In genomic region chr8:85059879-85060616, GRCm38 (mm10) we compare ENCODE assay signal across 8 mouse cellular contexts. TPM values are rescaled to one million over a fixed set of nuclear protein-coding genes. Genes with fewer than 3 reads are reported as not detected.
A peak's percentile ranks its signal among the peaks of the same experiment; 100 is the strongest.
DNase-seq lines count a peak whose midpoint lies in the region; ATAC-seq and TF ChIP-seq lines count a peak whose summit lies in the region.

TSS of gene Fbxw9 (plus strand) at chr8:85060055.

- H3K4me1 ChIP-seq in E14TG2a.4 (replicated peaks; ENCODE audit: low read depth, low read length) = peaks cover 61% of the 10 kb centered on the region
- H3K4me1 ChIP-seq in forebrain, embryonic 13.5 days = peaks cover 23% of the 10 kb centered on the region
- H3K4me1 ChIP-seq in neural tube, embryonic 15.5 days = peaks cover 21% of the 10 kb centered on the region

- under 1% methylated on average over 52 of the region's 53 CpGs for WGBS in forebrain, embryonic 13.5 days
- 1% methylated on average over 53 of the region's 53 CpGs for WGBS in neural tube, embryonic 15.5 days

- H3K27ac ChIP-seq in forebrain, embryonic 13.5 days = no peak within 1 kb of the TSS
- H3K27ac ChIP-seq in neural tube, embryonic 15.5 days (replicated peaks) = peak within 1 kb of the TSS; percentile 78

- H3K9ac ChIP-seq in forebrain, embryonic 13.5 days = peak within 1 kb of the TSS; percentile 78
- H3K9ac ChIP-seq in neural tube, embryonic 15.5 days (replicated peaks) = peak within 1 kb of the TSS; percentile 81

- peak; percentile 95 for ATAC-seq in forebrain, embryonic 13.5 days
- ATAC-seq in neural tube, embryonic 15.5 days (ENCODE audit: low FRiP score) = peak; percentile 95

- H3K9me3 ChIP-seq in E14TG2a.4 (ENCODE audit: low read length) = no peaks in the 10 kb centered on the region
- no peaks in the 10 kb centered on the region for H3K9me3 ChIP-seq in forebrain, embryonic 13.5 days (replicated peaks)
- no peaks in the 10 kb centered on the region for H3K9me3 ChIP-seq in neural tube, embryonic 15.5 days (replicated peaks)

- no peaks in the 10 kb centered on the region for H3K27me3 ChIP-seq in E14TG2a.4 (ENCODE audit: insufficient read depth, low read length)
- H3K27me3 ChIP-seq in forebrain, embryonic 13.5 days = no peaks in the 10 kb centered on the region
- no peaks in the 10 kb centered on the region for H3K27me3 ChIP-seq in neural tube, embryonic 15.5 days (replicated peaks)

- H3K4me2 ChIP-seq in forebrain, embryonic 13.5 days = peak within 1 kb of the TSS; percentile 98
- peak within 1 kb of the TSS; percentile 83 for H3K4me2 ChIP-seq in neural tube, embryonic 15.5 days

- DNase-seq in c-Kit-positive CD71-positive TER-119-positive erythroid progenitor cells, embryonic 14.5 days (ENCODE audit: low spot score) = peak; percentile 90
- DNase-seq in heart, postnatal 10 days = peak; percentile 93 to 95
- peak; percentile 94 for DNase-seq in layer of hippocampus, adult 11-12 months (ENCODE audit: low spot score)
- DNase-seq in lung, adult 18-20 months = peak; percentile 91 to 94
- peak; percentile 90 for DNase-seq in testis, postnatal 14 days (ENCODE audit: low spot score)

- peak within 1 kb of the TSS; percentile 97 for H3K4me3 ChIP-seq in E14TG2a.4 (replicated peaks; ENCODE audit: low read length)
- peak within 1 kb of the TSS; percentile 93 for H3K4me3 ChIP-seq in forebrain, embryonic 13.5 days
- H3K4me3 ChIP-seq in neural tube, embryonic 15.5 days (replicated peaks) = peak within 1 kb of the TSS; percentile 95

- intact Hi-C loops in heart, postnatal 10 days (cut with DNase I) = no loop called here

- H3K36me3 ChIP-seq in E14TG2a.4 (ENCODE audit: insufficient read depth, low read length) = peaks cover 66% of the 10 kb centered on the region
- peaks cover 43% of the 10 kb centered on the region for H3K36me3 ChIP-seq in forebrain, embryonic 13.5 days (ENCODE audit: poor library complexity, severe bottlenecking)
- peaks cover 30% of the 10 kb centered on the region for H3K36me3 ChIP-seq in neural tube, embryonic 15.5 days

- TF ChIP-seq CTCF in E14TG2a.4 (conservative IDR thresholded peaks at IDR 0.05; ENCODE audit: low read length) = no peak

RNA-seq across cellular contexts. Expression of gene Fbxw9, which starts in this region (rescaled TPM):
- 39.4 and 49.1 TPM in 2 replicates for polyA plus RNA-seq in forebrain, embryonic 13.5 days (2015; fragmentation: Nextera tagmentation; extraction: Ambion mirVana)
- total RNA-seq in heart, postnatal 10 days (2021) = 10 to 100 TPM; 12.6 to 13.0 TPM
- 60.6 and 68.3 TPM in 2 replicates for polyA plus RNA-seq in neural tube, embryonic 15.5 days (2015; fragmentation: Nextera tagmentation; extraction: Ambion mirVana)
